Mouse (Mus musculus) A20 (cell line): ENCODE data around the gene Mmp25.
A peak's percentile ranks its signal among the peaks of the same experiment; 100 is the strongest.
"Not testable (repeated sequence)": the region's sequence is repeated elsewhere in the genome, so short reads cannot be mapped to it uniquely, and the experiment has no call there.

Source experiments
- DNase-seq: peaks from one replicate; pipeline ENCODE4 v3.0.0-alpha.2; 2011; ENCODE audit warnings: low read depth, low spot score

Gene Mmp25

DNA sequence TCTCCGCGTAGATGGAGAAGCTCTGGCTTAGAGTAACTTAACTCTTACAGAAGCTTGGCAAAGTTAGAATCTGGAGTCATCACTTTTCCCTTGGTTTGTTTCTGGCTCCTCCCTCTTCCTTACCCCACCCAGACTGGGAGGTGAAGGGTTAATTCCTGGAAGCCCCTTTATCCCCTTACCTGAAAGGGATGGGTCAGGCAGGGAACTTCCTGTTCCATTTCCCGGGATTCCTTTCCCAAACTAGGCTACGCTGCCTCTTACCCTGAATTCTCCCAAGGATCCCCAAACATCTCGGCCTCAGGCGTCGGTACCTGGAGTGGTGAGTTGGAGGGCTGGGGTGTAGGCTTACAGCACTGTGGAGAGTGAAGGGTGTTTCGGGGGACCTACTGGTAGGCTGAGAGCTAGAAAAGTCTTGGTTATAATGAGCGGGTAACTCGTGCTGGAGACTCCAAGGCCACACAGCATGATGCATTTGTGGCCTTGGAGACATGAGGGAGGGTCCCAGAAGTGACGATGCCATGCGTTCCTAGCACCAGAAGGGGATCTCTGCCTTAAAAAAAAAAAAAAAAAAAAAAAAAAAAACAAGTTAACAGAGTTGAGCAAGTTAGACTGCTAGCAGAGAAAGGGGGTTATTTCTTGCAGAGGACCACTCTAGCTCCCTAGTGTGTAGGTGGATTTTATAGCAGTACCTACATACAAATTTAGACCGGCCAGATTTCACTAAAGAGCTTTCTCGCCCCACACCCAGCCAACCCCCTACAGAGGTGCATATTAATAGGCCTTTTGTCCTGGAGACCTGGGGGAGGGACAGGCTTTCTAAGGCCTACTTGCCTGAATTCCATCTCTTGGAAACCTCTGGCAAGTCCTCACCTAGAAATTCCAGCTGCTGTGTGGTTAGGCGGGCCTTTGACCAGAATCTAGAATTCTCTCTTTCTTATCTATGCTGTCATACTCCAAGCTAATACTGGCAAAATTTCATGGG, 44.1 kb downstream of the Mmp25 start, which contains the start of gene Zscan10:
Gene Zscan10 (plus strand): TSS at position 216 of the 982 bp plus-strand sequence.
- no peak for DNase-seq

DNA sequence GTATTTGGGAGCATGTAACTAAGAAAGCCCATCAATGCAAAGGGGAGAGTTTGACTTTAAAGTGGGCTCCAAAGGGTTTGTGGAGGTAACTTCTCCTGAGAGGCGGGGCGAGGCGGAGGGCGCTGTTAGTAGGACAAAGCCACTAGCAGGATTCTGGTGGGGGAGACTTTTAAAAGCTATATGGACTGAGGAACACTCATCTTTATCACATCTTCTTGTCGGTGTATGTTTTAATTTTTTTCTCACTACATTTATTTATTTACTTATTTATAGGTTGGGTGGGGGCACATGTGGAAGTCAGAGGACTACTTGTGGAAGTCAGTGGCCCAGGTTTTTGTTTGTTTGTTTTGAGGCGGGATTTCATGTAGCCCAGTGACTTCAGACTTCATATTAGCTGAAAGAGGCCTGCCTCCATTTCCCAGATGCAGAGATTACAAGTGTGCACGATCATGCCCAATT, 45.4 kb downstream of the Mmp25 start:
- peak; percentile 89 for DNase-seq

DNA sequence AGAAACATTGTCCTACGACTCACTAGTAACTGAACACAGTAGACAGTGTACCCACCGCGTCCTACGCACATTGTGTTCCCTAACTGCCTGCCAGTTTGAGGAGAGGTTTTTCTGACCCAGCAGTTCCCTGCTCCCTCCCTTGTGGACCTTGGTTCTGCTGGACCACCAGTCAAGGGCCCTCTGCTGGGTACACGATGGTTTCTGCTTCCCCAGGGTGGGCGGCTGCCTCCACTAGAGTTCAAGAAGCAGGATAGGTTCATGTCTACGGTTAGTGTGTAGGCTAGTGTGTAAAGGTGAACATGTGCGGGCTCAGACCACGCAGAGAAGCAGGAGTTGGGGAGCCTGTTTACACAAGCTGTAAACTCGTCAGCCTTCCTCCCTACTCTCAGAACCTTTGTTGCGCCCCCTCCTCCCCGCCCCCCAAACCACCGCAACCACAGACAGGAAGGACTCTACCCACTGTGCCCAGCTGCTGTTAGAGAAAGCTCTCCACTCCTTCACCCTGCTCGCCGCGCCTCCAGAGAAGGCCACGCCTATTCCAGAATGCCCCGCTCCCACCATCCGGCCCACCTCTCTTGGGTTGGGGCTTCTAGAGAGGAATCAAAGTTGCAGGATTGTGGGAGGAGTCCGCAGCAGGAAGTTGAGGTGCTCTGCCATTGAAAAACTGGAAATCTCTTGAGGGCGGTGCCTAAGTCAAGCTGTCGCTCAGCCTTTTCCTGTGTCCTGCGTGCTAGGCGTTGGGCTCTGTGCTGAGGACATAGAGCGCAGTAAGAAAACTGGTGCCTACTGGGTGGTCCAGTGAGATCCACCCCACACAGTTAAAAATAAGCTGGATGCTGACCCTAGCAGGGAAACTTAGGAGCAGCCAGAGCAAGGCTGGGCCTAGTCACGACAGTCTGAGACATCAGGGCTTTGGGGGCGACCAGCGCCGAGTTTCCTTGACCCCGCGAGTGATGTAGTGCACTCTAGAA, 46.2 kb downstream of the Mmp25 start, which contains the start of gene Zfp13:
Gene Zfp13 (minus strand): TSS at position 906 of the 971 bp plus-strand sequence.
- peak; percentile 94 for DNase-seq

GRCm38 (mm10) chr17:23595139-23595538, 49.9 kb downstream of the Mmp25 start:
- DNase-seq: not testable (repeated sequence)

GRCm38 (mm10) chr17:23592926-23593300, 52.2 kb downstream of the Mmp25 start:
- DNase-seq: no peak

GRCm38 (mm10) chr17:23592208-23592925, 52.7 kb downstream of the Mmp25 start:
- DNase-seq: peak; percentile 94

DNA sequence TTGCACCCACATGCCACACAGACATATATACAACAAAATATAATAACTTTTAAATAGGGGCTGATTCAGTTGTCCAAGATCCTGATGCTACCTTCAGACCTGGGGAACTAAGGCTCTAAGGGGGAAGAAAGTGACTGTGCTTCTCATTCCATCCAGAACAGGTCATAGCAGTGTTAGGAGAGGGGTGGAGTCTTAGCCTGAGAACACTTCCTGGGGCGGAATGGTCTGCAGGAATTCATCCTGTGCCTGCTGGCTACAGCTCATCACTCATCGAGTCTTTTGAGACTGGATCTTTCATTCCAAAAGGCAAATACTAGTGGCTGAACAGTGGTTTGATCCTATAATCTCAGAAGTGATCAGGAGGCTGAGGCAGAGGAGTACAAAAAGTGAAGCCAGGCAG, 57.8 kb downstream of the Mmp25 start:
- DNase-seq: no peak

DNA sequence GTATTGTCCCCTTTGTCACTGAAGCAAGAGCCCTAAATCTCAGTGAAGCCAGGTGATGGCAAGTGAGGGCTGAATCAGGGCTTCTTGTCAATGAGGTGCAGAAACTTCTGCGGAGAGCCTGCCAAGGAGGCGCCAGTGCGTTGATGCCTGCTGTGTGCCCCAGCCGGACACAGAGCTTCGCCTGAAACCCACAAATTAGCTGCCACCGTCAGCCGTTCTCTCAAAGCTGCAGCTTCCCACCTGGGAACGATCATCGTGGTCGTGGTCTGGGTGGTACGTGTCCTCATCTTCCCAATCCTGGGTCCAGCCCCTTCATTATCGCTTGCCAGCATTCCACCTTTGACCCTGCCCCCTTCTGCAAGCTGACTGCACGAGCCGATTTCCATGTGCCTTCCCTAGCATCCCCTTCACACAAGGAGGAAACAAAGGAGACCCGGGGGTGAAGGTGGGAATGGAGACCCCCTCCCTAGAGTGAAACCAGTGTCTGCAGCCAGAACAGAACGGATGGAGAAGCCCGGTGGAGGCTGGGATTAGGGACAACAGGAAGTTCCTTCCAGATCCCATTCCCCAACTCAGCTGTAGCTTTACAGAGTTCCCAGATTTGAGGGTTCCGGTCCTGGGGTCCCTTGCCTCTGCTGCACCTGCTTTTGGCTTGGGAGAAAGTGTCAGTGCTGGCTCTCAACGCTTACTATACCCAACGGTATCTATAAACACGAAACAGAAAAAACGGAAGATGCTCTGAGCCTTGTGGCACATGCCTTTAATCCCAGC, 59.2 kb downstream of the Mmp25 start:
- no peak for DNase-seq

- no peak for DNase-seq
Measured at GRCm38 (mm10) chr17:23584786-23585185, 60.3 kb downstream of the Mmp25 start.
